Mouse (Mus musculus): Measurements from ENCODE around the gene Zfp568. TPM values are rescaled to one million over a fixed set of nuclear protein-coding genes. Genes with fewer than 3 reads are reported as not detected.

The Zfp568 gene
- polyA plus RNA-seq, 1 experiment from 2014 or later = 2.9 TPM

GRCm38 (mm10) chr7:30023324-30023723 is 39.6 kb downstream of the Zfp568 start:
- DNase-seq (ENCODE audit: low spot score) (no peak), ATAC-seq (no peak)
- H3K27me3 ChIP-seq (replicated peaks; ENCODE audit: control insufficient read depth, insufficient read depth, low read length) = no peaks in the 10 kb centered on the region
- H3K4me3 ChIP-seq (ENCODE audit: low read depth, low read length) = no peak overlapping the region
- 93% methylated on average over 9 of the region's 9 CpGs for WGBS
- H3K4me2 ChIP-seq (ENCODE audit: low read length) = no peak overlapping the region
- peaks cover 68% of the 10 kb centered on the region for H3K36me3 ChIP-seq (ENCODE audit: control insufficient read depth, insufficient read depth, low read length)
- no peak overlapping the region for H3K27ac ChIP-seq (ENCODE audit: low read depth, low read length)
- no peaks in the 10 kb centered on the region for H3K9me3 ChIP-seq (replicated peaks; ENCODE audit: control insufficient read depth, low read length)
- H3K4me1 ChIP-seq (ENCODE audit: control insufficient read depth, insufficient read depth, low read length) = no peaks in the 10 kb centered on the region
- H3K9ac ChIP-seq (ENCODE audit: low read length) = no peak overlapping the region

GRCm38 (mm10) chr7:30023800-30024199 is 40.0 kb downstream of the Zfp568 start:
- no peak overlapping the region for H3K4me2 ChIP-seq (ENCODE audit: low read length)
- H3K27ac ChIP-seq (ENCODE audit: low read depth, low read length) = no peak overlapping the region
- DNase-seq (ENCODE audit: low spot score) (no peak), ATAC-seq (no peak)
- 89% methylated on average over 8 of the region's 8 CpGs for WGBS
- peaks cover 67% of the 10 kb centered on the region for H3K36me3 ChIP-seq (ENCODE audit: control insufficient read depth, insufficient read depth, low read length)
- no peaks in the 10 kb centered on the region for H3K4me1 ChIP-seq (ENCODE audit: control insufficient read depth, insufficient read depth, low read length)
- H3K27me3 ChIP-seq (replicated peaks; ENCODE audit: control insufficient read depth, insufficient read depth, low read length) = no peaks in the 10 kb centered on the region
- no peaks in the 10 kb centered on the region for H3K9me3 ChIP-seq (replicated peaks; ENCODE audit: control insufficient read depth, low read length)
- no peak overlapping the region for H3K4me3 ChIP-seq (ENCODE audit: low read depth, low read length)
- H3K9ac ChIP-seq (ENCODE audit: low read length) = no peak overlapping the region

DNA sequence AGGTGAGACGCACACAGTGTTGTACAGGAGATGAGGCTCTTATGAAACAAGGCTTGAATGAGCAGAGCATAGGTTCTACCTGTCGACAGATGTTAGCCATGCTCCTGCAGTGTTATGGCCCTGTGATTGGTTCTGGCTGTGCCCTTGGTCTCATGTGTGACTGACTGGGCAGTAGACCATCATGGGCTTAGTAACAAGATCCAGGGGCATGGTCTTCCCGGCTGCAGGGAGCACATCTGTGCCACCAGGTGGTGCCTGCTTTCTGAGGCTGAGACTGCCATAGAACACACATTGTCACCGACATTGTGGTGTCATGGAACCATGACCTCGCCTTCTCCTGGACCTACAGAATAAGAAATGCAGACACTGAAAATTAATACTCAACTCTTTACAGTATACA is 41.6 kb downstream of the Zfp568 start:
- Histone ChIP-seq H3K27me3 (replicated peaks; ENCODE audit: control insufficient read depth, insufficient read depth, low read length) (no peaks in the 10 kb centered on the region), H3K9ac (ENCODE audit: low read length) (no peak overlapping the region), H3K9me3 (replicated peaks; ENCODE audit: control insufficient read depth, low read length) (no peaks in the 10 kb centered on the region), H3K36me3 (ENCODE audit: control insufficient read depth, insufficient read depth, low read length) (peaks cover 56% of the 10 kb centered on the region), H3K4me1 (ENCODE audit: control insufficient read depth, insufficient read depth, low read length) (no peaks in the 10 kb centered on the region), H3K4me2 (ENCODE audit: low read length) (no peak overlapping the region), H3K4me3 (ENCODE audit: low read depth, low read length) (no peak overlapping the region), H3K27ac (ENCODE audit: low read depth, low read length) (no peak overlapping the region)
- no peak for DNase-seq (ENCODE audit: low spot score)
- WGBS = 85% methylated on average over 5 of the region's 5 CpGs
- ATAC-seq = no peak

DNA sequence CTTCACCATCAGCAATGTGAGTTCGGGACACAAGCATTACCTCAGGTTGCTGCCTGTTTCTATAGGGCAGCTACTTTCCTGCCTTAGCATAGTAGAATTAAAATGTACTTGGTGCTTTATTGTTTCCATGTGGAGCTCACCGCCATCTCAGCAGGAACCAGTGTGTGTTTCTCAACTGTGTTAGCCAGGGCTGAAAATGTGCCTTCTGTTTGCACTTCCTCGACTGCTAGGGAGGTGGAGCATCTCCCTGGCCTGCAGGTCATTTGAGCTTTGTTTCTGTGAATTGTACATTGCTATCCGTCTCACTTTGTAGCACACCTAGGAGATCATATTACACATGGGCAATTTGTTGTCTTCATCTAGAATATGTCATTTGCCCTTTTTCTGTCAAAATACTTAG is 43.6 kb downstream of the Zfp568 start:
- no peak for DNase-seq (ENCODE audit: low spot score)

GRCm38 (mm10) chr7:30028572-30028971 is 44.8 kb downstream of the Zfp568 start:
- DNase-seq (ENCODE audit: low spot score) = no peak
- 92% methylated on average over 3 of the region's 3 CpGs for WGBS
- Histone ChIP-seq H3K4me1 (ENCODE audit: control insufficient read depth, insufficient read depth, low read length) (no peaks in the 10 kb centered on the region), H3K36me3 (ENCODE audit: control insufficient read depth, insufficient read depth, low read length) (peaks cover 36% of the 10 kb centered on the region), H3K9ac (ENCODE audit: low read length) (no peak overlapping the region), H3K4me3 (ENCODE audit: low read depth, low read length) (no peak overlapping the region), H3K27ac (ENCODE audit: low read depth, low read length) (no peak overlapping the region), H3K27me3 (replicated peaks; ENCODE audit: control insufficient read depth, insufficient read depth, low read length) (no peaks in the 10 kb centered on the region), H3K4me2 (ENCODE audit: low read length) (no peak overlapping the region), H3K9me3 (replicated peaks; ENCODE audit: control insufficient read depth, low read length) (no peaks in the 10 kb centered on the region)
- ATAC-seq = no peak

More for the DNA sequence above, 43.6 kb downstream of the Zfp568 start:
- Histone ChIP-seq H3K4me2 (ENCODE audit: low read length) (no peak overlapping the region), H3K27ac (ENCODE audit: low read depth, low read length) (no peak overlapping the region), H3K4me3 (ENCODE audit: low read depth, low read length) (no peak overlapping the region), H3K4me1 (ENCODE audit: control insufficient read depth, insufficient read depth, low read length) (no peaks in the 10 kb centered on the region), H3K36me3 (ENCODE audit: control insufficient read depth, insufficient read depth, low read length) (peaks cover 48% of the 10 kb centered on the region), H3K9ac (ENCODE audit: low read length) (no peak overlapping the region), H3K9me3 (replicated peaks; ENCODE audit: control insufficient read depth, low read length) (no peaks in the 10 kb centered on the region), H3K27me3 (replicated peaks; ENCODE audit: control insufficient read depth, insufficient read depth, low read length) (no peaks in the 10 kb centered on the region)
- WGBS = 81% methylated on average over 4 of the region's 4 CpGs
- ATAC-seq = no peak

- no peak overlapping the region for H3K27ac ChIP-seq (ENCODE audit: low read depth, low read length)
Observed at GRCm38 (mm10) chr7:30030677-30031076, 46.9 kb downstream of the Zfp568 start.

GRCm38 (mm10) chr7:30031379-30031778 is 47.6 kb downstream of the Zfp568 start:
- Histone ChIP-seq H3K4me3 (ENCODE audit: low read depth, low read length) (no peak overlapping the region), H3K27ac (ENCODE audit: low read depth, low read length) (no peak overlapping the region), H3K4me1 (ENCODE audit: control insufficient read depth, insufficient read depth, low read length) (no peaks in the 10 kb centered on the region), H3K36me3 (ENCODE audit: control insufficient read depth, insufficient read depth, low read length) (peaks cover 11% of the 10 kb centered on the region), H3K27me3 (replicated peaks; ENCODE audit: control insufficient read depth, insufficient read depth, low read length) (no peaks in the 10 kb centered on the region), H3K4me2 (ENCODE audit: low read length) (no peak overlapping the region), H3K9ac (ENCODE audit: low read length) (no peak overlapping the region), H3K9me3 (replicated peaks; ENCODE audit: control insufficient read depth, low read length) (no peaks in the 10 kb centered on the region)
- DNase-seq (ENCODE audit: low spot score) (no peak), ATAC-seq (no peak)
- 70% methylated on average over 3 of the region's 3 CpGs for WGBS

More at GRCm38 (mm10) chr7:30030677-30031076, 46.9 kb downstream of the Zfp568 start:
- DNase-seq (ENCODE audit: low spot score) (no peak), ATAC-seq (no peak)
- no peak overlapping the region for H3K4me3 ChIP-seq (ENCODE audit: low read depth, low read length)
- no peaks in the 10 kb centered on the region for H3K9me3 ChIP-seq (replicated peaks; ENCODE audit: control insufficient read depth, low read length)
- WGBS = 58% methylated on average over 6 of the region's 6 CpGs
- H3K4me2 ChIP-seq (ENCODE audit: low read length) = no peak overlapping the region
- no peaks in the 10 kb centered on the region for H3K4me1 ChIP-seq (ENCODE audit: control insufficient read depth, insufficient read depth, low read length)
- H3K27me3 ChIP-seq (replicated peaks; ENCODE audit: control insufficient read depth, insufficient read depth, low read length) = no peaks in the 10 kb centered on the region
- no peak overlapping the region for H3K9ac ChIP-seq (ENCODE audit: low read length)
- peaks cover 16% of the 10 kb centered on the region for H3K36me3 ChIP-seq (ENCODE audit: control insufficient read depth, insufficient read depth, low read length)

DNA sequence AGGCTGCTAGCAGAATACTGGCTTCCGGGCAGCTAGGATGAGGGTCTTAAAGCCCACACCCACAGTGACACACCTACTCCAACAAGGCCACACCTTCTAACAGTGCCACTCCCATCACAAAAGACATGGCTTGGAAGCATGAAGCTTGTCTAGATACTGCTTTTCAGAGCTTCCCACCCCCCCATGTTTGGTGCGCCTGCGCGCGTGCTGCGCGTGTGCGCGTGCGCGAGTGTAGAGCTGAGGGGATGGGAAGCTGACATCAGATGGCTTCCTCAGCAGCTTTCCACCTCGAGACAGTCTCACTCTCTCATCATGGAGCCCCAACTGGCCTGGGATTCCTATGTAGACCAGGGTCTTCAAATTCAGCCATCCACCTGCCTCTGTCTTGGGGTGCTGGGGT is 50.6 kb downstream of the Zfp568 start:
- WGBS = 94% methylated on average over 12 of the region's 12 CpGs
- no peak overlapping the region for H3K4me3 ChIP-seq (ENCODE audit: low read depth, low read length)
- ATAC-seq = no peak

DNA sequence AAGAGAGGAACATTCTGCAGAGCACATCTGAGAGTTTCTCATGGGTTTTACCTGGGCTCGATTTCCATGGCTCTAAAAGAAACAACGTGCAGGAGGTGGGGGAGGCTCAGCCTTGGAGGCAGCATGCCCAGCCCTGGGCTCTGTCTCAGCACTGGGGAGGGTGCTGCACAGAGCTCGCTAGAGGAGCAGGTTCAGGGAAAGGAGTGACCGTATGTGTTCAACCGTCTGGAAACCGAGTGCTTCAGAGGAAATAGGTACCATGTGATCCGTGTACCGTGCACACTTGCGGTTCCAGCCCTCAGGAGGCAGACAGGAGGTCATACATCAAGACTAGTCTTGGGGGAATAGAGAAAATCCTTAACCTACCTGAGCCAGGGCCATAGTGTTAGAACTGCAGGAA is 60.6 kb downstream of the Zfp568 start:
- no peak overlapping the region for H3K4me2 ChIP-seq (ENCODE audit: low read length)
- H3K36me3 ChIP-seq (ENCODE audit: control insufficient read depth, insufficient read depth, low read length) = peaks cover 13% of the 10 kb centered on the region; the same call in 1 of the 2 replicates
- H3K9me3 ChIP-seq (replicated peaks; ENCODE audit: control insufficient read depth, low read length) = no peaks in the 10 kb centered on the region
- H3K4me1 ChIP-seq (ENCODE audit: control insufficient read depth, insufficient read depth, low read length) = no peaks in the 10 kb centered on the region
- no peak overlapping the region for H3K27ac ChIP-seq (ENCODE audit: low read depth, low read length)
- no peak for ATAC-seq
- WGBS = 64% methylated on average over 9 of the region's 9 CpGs
- no peaks in the 10 kb centered on the region for H3K27me3 ChIP-seq (replicated peaks; ENCODE audit: control insufficient read depth, insufficient read depth, low read length)
- no peak for DNase-seq (ENCODE audit: low spot score)
- no peak overlapping the region for H3K4me3 ChIP-seq (ENCODE audit: low read depth, low read length)
- no peak overlapping the region for H3K9ac ChIP-seq (ENCODE audit: low read length)

More for the DNA sequence above, 50.6 kb downstream of the Zfp568 start:
- Histone ChIP-seq H3K27me3 (replicated peaks; ENCODE audit: control insufficient read depth, insufficient read depth, low read length) (no peaks in the 10 kb centered on the region), H3K4me2 (ENCODE audit: low read length) (no peak overlapping the region), H3K9me3 (replicated peaks; ENCODE audit: control insufficient read depth, low read length) (no peaks in the 10 kb centered on the region), H3K9ac (ENCODE audit: low read length) (no peak overlapping the region), H3K27ac (ENCODE audit: low read depth, low read length) (no peak overlapping the region), H3K4me1 (ENCODE audit: control insufficient read depth, insufficient read depth, low read length) (no peaks in the 10 kb centered on the region), H3K36me3 (ENCODE audit: control insufficient read depth, insufficient read depth, low read length) (peaks cover 22% of the 10 kb centered on the region)
- no peak for DNase-seq (ENCODE audit: low spot score)

All from forebrain, embryonic 14.5 days (tissue).